8 mouse cellular contexts compared by ENCODE assay signal in genomic region chr7:63755476-63755948, GRCm38 (mm10).
DNase-seq lines count a peak whose midpoint lies in the region; ATAC-seq and TF ChIP-seq lines count a peak whose summit lies in the region.

No protein-coding gene starts in this region.

- peak overlapping the region; percentile 64 for H3K4me3 ChIP-seq in E14TG2a.4 (replicated peaks; ENCODE audit: low read length)
- no peak overlapping the region for H3K4me3 ChIP-seq in cerebellum, adult 2 months (replicated peaks; ENCODE audit: insufficient read depth, low read depth, low read length)
- H3K4me3 ChIP-seq in hindbrain, embryonic 11.5 days (ENCODE audit: low read depth, low read length) = peak overlapping the region; percentile 37
- peak overlapping the region; percentile 38 for H3K4me3 ChIP-seq in lung, embryonic 15.5 days

- DNase-seq in cerebellum, adult 2 months = peak; percentile 78 to 82
- DNase-seq in frontal cortex, postnatal 10 days (ENCODE audit: low spot score in 2 of 2) = peak; percentile 82 to 83
- DNase-seq in hindbrain, embryonic 11.5 days (ENCODE audit: low spot score) = peak; percentile 95
- peak; percentile 85 for DNase-seq in layer of hippocampus, adult 9-11 months
- DNase-seq in testis, postnatal 10 days (ENCODE audit: low spot score) = peak; percentile 93

- ATAC-seq in hindbrain, embryonic 11.5 days (ENCODE audit: low FRiP score) = peak; percentile 56; the same call in 1 of the 2 replicates
- ATAC-seq in lung, embryonic 15.5 days (ENCODE audit: borderline replicate concordance, extremely low read depth, low FRiP score, low TSS enrichment) = no peak
- peak; percentile 52 for ATAC-seq in neutrophil, adult 5-6 weeks (ENCODE audit: extremely low read depth, insufficient number of reproducible peaks, low FRiP score, poor library complexity, severe bottlenecking)

- peak overlapping the region; percentile 50 for H3K9ac ChIP-seq in hindbrain, embryonic 11.5 days (ENCODE audit: low read depth, low read length)
- H3K9ac ChIP-seq in lung, embryonic 15.5 days = peak overlapping the region; percentile 39

- TF ChIP-seq CTCF in E14TG2a.4 (conservative IDR thresholded peaks at IDR 0.05; ENCODE audit: low read length) = peak; percentile 50
- peak; percentile 57 for TF ChIP-seq CTCF in cerebellum, adult 2 months (IDR thresholded peaks at IDR 0.05; ENCODE audit: borderline replicate concordance, insufficient read depth, low read depth, low read length)

- H3K27ac ChIP-seq in cerebellum, adult 2 months (ENCODE audit: insufficient read depth, low read length) = peak overlapping the region; percentile 28; the same call in 1 of the 2 replicates
- H3K27ac ChIP-seq in hindbrain, embryonic 11.5 days (ENCODE audit: low read depth, low read length) = no peak overlapping the region
- H3K27ac ChIP-seq in lung, embryonic 15.5 days = no peak overlapping the region

- 24% methylated on average over 13 of the region's 13 CpGs for WGBS in cerebellum, adult 2 months
- under 1% methylated on average over 13 of the region's 13 CpGs for WGBS in hindbrain, embryonic 11.5 days
- WGBS in lung, embryonic 15.5 days = 4% methylated on average over 13 of the region's 13 CpGs

- H3K4me1 ChIP-seq in E14TG2a.4 (replicated peaks; ENCODE audit: low read depth, low read length) = peaks cover 48% of the 10 kb centered on the region
- peaks cover 37% of the 10 kb centered on the region for H3K4me1 ChIP-seq in cerebellum, adult 2 months (ENCODE audit: control insufficient read depth, insufficient read depth, low read length)
- H3K4me1 ChIP-seq in hindbrain, embryonic 11.5 days (replicated peaks; ENCODE audit: control insufficient read depth, insufficient read depth, low read length) = peaks cover 2% of the 10 kb centered on the region
- H3K4me1 ChIP-seq in lung, embryonic 15.5 days = peaks cover 21% of the 10 kb centered on the region

- no peak for TF ChIP-seq POLR2A in cerebellum, adult 2 months (IDR thresholded peaks at IDR 0.05; ENCODE audit: borderline replicate concordance, insufficient read depth, low read length)

- H3K4me2 ChIP-seq in hindbrain, embryonic 11.5 days (replicated peaks; ENCODE audit: low read depth, low read length) = peak overlapping the region; percentile 89
- H3K4me2 ChIP-seq in lung, embryonic 15.5 days = peak overlapping the region; percentile 81

- peaks cover 8% of the 10 kb centered on the region for H3K9me3 ChIP-seq in E14TG2a.4 (ENCODE audit: low read length)
- no peaks in the 10 kb centered on the region for H3K9me3 ChIP-seq in hindbrain, embryonic 11.5 days (ENCODE audit: control insufficient read depth, low read length)
- no peaks in the 10 kb centered on the region for H3K9me3 ChIP-seq in lung, embryonic 15.5 days

- no peaks in the 10 kb centered on the region for H3K36me3 ChIP-seq in E14TG2a.4 (ENCODE audit: insufficient read depth, low read length)
- H3K36me3 ChIP-seq in hindbrain, embryonic 11.5 days (ENCODE audit: control insufficient read depth, insufficient read depth, low read length) = no peaks in the 10 kb centered on the region
- H3K36me3 ChIP-seq in lung, embryonic 15.5 days = no peaks in the 10 kb centered on the region

- peaks cover 58% of the 10 kb centered on the region for H3K27me3 ChIP-seq in E14TG2a.4 (ENCODE audit: insufficient read depth, low read length)
- H3K27me3 ChIP-seq in cerebellum, adult 2 months (ENCODE audit: control insufficient read depth, insufficient read depth, low read length) = no peaks in the 10 kb centered on the region
- peaks cover 57% of the 10 kb centered on the region for H3K27me3 ChIP-seq in hindbrain, embryonic 11.5 days (ENCODE audit: control insufficient read depth, insufficient read depth, low read length)
- H3K27me3 ChIP-seq in lung, embryonic 15.5 days = peaks cover 70% of the 10 kb centered on the region
